Mouse (Mus musculus): ENCODE results near the gene Dtymk. TPM values are rescaled to one million over a fixed set of nuclear protein-coding genes. Genes with fewer than 3 reads are reported as not detected.
"Not testable (repeated sequence)": the region's sequence is repeated elsewhere in the genome, so short reads cannot be mapped to it uniquely, and the experiment has no call there.

Dtymk gene
- polyA plus RNA-seq (2012; ENCODE audit: insufficient read depth, insufficient read length, missing spikeins) = 39.9 and 45.2 TPM in 2 replicates

GRCm38 (mm10) chr1:93801741-93802238 is at the start of gene Dtymk:
Dtymk (minus strand) TSS chr1:93801934.
- H3K27ac ChIP-seq (replicated peaks; ENCODE audit: low read depth, low read length) = peak within 1 kb of the TSS; percentile 78
- peak within 1 kb of the TSS; percentile 76 for H3K4me3 ChIP-seq (ENCODE audit: insufficient read depth, low read depth, low read length)
- H3K4me1 ChIP-seq (ENCODE audit: control insufficient read depth, insufficient read depth, insufficient read length, low read length) = peaks cover 7% of the 10 kb centered on the region

- not testable (repeated sequence) for H3K4me1 ChIP-seq (ENCODE audit: control insufficient read depth, insufficient read depth, insufficient read length, low read length); H3K27ac ChIP-seq (replicated peaks; ENCODE audit: low read depth, low read length); H3K4me3 ChIP-seq (ENCODE audit: insufficient read depth, low read depth, low read length)
Measured at GRCm38 (mm10) chr1:93845766-93846366, 44.1 kb upstream of the Dtymk start.

DNA sequence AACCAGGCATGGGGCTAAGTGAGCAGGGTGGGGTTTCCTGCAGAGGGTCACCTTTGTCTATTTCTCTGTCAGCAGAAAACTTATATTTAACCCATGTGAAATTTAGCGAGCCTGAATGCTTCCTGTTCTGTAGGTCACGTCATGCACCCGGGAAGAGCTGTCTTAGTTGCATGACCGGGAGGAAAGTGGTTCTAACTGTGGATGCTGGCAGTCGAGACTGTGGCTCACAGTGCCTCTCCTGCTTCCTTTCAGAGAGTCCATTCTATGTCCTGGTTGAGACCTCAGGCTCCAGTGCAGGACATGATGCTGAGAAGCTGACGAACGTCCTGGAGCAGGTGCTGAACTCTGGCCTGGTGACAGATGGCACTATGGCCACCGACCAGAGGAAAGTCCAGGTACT is 36.8 kb upstream of the Dtymk start:
- not testable (repeated sequence) for H3K4me1 ChIP-seq (ENCODE audit: control insufficient read depth, insufficient read depth, insufficient read length, low read length); H3K27ac ChIP-seq (replicated peaks; ENCODE audit: low read depth, low read length)

DNA sequence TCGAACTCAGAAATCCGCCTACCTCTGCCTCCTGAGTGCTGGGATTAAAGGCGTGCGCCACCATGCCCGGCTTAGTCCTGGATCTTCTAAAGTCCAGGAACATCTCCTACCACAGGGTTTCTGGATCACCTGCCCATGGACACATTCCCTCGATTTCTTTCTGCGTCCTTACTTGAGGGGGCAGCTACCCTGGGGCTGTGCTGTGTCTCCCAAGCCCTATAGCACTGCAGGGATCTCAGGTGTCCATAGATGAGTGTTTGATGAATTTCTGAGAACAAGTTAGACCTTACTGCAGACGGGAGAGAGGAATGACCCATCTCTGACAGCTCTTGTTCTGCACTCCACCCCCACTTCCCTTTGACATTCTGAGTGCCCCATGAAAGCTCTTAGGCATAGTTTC is 35.6 kb upstream of the Dtymk start:
- H3K4me3 ChIP-seq (ENCODE audit: insufficient read depth, low read depth, low read length) = no peak overlapping the region
- no peak overlapping the region for H3K27ac ChIP-seq (replicated peaks; ENCODE audit: low read depth, low read length)

More for the DNA sequence above, 36.8 kb upstream of the Dtymk start:
- not testable (repeated sequence) for H3K4me3 ChIP-seq (ENCODE audit: insufficient read depth, low read depth, low read length)

DNA sequence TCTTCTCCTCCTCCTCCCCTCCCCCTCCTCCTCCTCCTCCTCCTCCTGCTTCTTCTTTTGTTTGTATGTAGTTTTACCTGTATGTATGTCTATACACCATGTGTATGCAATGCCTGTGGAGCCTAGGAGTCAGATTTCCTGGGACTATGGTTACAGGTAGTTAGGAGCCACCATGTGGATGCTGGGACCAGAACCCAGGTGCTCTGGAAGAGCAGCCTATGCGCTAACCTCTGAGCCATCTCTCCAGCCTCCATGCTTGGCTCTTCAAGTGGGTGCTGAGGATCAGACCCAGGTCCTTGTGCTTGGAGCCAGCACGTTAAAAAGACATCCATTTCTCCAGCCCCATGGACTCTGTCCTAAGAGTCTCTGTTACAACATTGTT is 34.8 kb upstream of the Dtymk start:
- H3K4me3 ChIP-seq (ENCODE audit: insufficient read depth, low read depth, low read length) = no peak overlapping the region
- H3K27ac ChIP-seq (replicated peaks; ENCODE audit: low read depth, low read length) = no peak overlapping the region
- no peaks in the 10 kb centered on the region for H3K4me1 ChIP-seq (ENCODE audit: control insufficient read depth, insufficient read depth, insufficient read length, low read length)

More for the DNA sequence above, 35.6 kb upstream of the Dtymk start:
- no peaks in the 10 kb centered on the region for H3K4me1 ChIP-seq (ENCODE audit: control insufficient read depth, insufficient read depth, insufficient read length, low read length)

GRCm38 (mm10) chr1:93835876-93836531 is 34.3 kb upstream of the Dtymk start:
- no peaks in the 10 kb centered on the region for H3K4me1 ChIP-seq (ENCODE audit: control insufficient read depth, insufficient read depth, insufficient read length, low read length)
- no peak overlapping the region for H3K27ac ChIP-seq (replicated peaks; ENCODE audit: low read depth, low read length)
- H3K4me3 ChIP-seq (ENCODE audit: insufficient read depth, low read depth, low read length) = no peak overlapping the region

DNA sequence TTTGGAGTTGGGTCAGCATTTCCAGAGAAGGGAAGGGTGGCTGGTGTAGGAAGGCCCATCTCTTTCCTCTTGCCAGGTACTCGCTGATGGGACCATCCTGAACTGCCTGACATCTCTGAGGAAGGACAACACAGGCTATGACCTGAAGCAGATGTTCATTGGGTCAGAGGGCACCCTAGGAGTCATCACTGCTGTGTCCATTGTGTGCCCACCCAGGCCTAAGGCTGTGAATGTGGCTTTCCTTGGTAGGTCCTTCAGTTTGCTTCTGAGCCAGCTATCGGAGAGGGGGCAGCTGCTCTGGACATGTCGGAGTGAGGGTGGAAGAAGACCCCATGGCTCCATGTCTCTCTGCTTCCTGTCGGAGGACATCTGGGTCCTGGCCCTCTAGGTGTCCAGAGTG is 33.5 kb upstream of the Dtymk start:
- no peaks in the 10 kb centered on the region for H3K4me1 ChIP-seq (ENCODE audit: control insufficient read depth, insufficient read depth, insufficient read length, low read length)
- no peak overlapping the region for H3K4me3 ChIP-seq (ENCODE audit: insufficient read depth, low read depth, low read length)
- no peak overlapping the region for H3K27ac ChIP-seq (replicated peaks; ENCODE audit: low read depth, low read length)

DNA sequence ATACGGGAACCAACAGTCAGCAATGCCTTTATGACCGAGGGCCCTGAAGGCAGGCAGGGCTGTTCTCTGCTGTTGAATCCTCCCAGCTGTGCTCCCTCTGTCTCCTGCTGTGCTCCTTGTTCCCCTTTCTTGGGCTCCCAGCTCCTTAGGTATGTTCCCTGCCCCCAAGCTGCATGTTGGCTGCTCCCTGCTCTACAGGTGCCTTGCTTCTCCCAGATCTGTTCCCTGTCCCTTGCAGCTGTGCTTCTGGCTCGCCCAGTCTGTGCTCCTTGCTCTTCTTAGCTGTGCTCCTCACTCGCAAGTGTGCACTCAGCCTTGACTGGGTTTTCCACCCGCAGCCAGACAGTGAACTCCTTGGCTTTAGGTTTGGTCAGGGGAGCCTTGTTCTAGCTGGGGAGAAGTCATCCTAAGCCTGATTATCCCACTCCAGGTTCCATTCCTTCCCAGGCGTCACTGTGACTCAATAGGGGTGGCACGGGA is 33.0 kb upstream of the Dtymk start:
- H3K4me3 ChIP-seq (ENCODE audit: insufficient read depth, low read depth, low read length) = no peak overlapping the region
- H3K27ac ChIP-seq (replicated peaks; ENCODE audit: low read depth, low read length) = no peak overlapping the region
- no peaks in the 10 kb centered on the region for H3K4me1 ChIP-seq (ENCODE audit: control insufficient read depth, insufficient read depth, insufficient read length, low read length)

- not testable (repeated sequence) for H3K4me1 ChIP-seq (ENCODE audit: control insufficient read depth, insufficient read depth, insufficient read length, low read length); H3K27ac ChIP-seq (replicated peaks; ENCODE audit: low read depth, low read length); H3K4me3 ChIP-seq (ENCODE audit: insufficient read depth, low read depth, low read length)
Measured at GRCm38 (mm10) chr1:93832754-93833360, 31.1 kb upstream of the Dtymk start.

- H3K27ac ChIP-seq (replicated peaks; ENCODE audit: low read depth, low read length) = no peak overlapping the region
- no peak overlapping the region for H3K4me3 ChIP-seq (ENCODE audit: insufficient read depth, low read depth, low read length)
- peaks cover 5% of the 10 kb centered on the region; the same call in 1 of the 2 replicates for H3K4me1 ChIP-seq (ENCODE audit: control insufficient read depth, insufficient read depth, insufficient read length, low read length)
Measured at GRCm38 (mm10) chr1:93826540-93826835, 24.8 kb upstream of the Dtymk start.

GRCm38 (mm10) chr1:93825771-93826539 is 24.2 kb upstream of the Dtymk start:
- peak overlapping the region; percentile 72 for H3K4me3 ChIP-seq (ENCODE audit: insufficient read depth, low read depth, low read length)
- H3K4me1 ChIP-seq (ENCODE audit: control insufficient read depth, insufficient read depth, insufficient read length, low read length) = peaks cover 5% of the 10 kb centered on the region; the same call in 1 of the 2 replicates
- peak overlapping the region; percentile 10 for H3K27ac ChIP-seq (replicated peaks; ENCODE audit: low read depth, low read length)

- Histone ChIP-seq H3K4me1 (ENCODE audit: control insufficient read depth, insufficient read depth, insufficient read length, low read length) (peaks cover 5% of the 10 kb centered on the region; the same call in 1 of the 2 replicates), H3K27ac (replicated peaks; ENCODE audit: low read depth, low read length) (peak overlapping the region; percentile 87), H3K4me3 (ENCODE audit: insufficient read depth, low read depth, low read length) (peak overlapping the region; percentile 72)
Measured at GRCm38 (mm10) chr1:93825105-93825674, 23.5 kb upstream of the Dtymk start.

DNA sequence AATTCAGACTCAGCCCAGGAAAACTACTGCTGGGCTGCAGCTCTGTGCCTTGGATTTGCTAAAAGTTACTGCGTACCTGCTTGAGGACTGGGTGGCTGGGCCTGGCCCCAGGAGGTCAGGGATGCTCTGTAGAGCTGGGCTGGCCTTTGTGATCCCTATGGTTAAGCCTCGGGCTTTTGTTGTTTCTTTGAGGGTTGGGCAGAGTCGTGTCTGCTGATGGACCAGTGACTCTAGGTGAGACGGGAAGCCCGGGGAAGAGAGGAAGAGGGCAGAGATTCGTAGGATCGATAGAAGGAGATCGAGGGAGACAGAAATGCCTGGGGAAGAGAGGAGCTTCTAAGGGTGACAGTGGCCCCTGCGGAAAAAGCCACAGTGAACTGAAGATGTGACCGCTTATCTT is 22.9 kb upstream of the Dtymk start, which contains the start of gene D2hgdh:
Gene D2hgdh, plus strand, starts transcription at position 301 of the 400 bp plus-strand sequence.
- Histone ChIP-seq H3K4me3 (ENCODE audit: insufficient read depth, low read depth, low read length) (peak within 1 kb of the TSS; percentile 72), H3K4me1 (ENCODE audit: control insufficient read depth, insufficient read depth, insufficient read length, low read length) (peaks cover 5% of the 10 kb centered on the region; the same call in 1 of the 2 replicates), H3K27ac (replicated peaks; ENCODE audit: low read depth, low read length) (peak within 1 kb of the TSS; percentile 87)

GRCm38 (mm10) chr1:93823796-93824495 is 22.2 kb upstream of the Dtymk start:
- Histone ChIP-seq H3K27ac (replicated peaks; ENCODE audit: low read depth, low read length) (0 out of 2 replicates have a peak overlapping the region, but pooled peaks have one; percentile 8), H3K4me3 (ENCODE audit: insufficient read depth, low read depth, low read length) (no peak overlapping the region), H3K4me1 (ENCODE audit: control insufficient read depth, insufficient read depth, insufficient read length, low read length) (peaks cover 5% of the 10 kb centered on the region; the same call in 1 of the 2 replicates)

Measured in brown adipose tissue, adult 24 weeks (tissue).